Mouse (Mus musculus) MEL (cell line): Measurements from ENCODE around the gene Rffl.

Experiments used
- BHLHE40 ChIP-seq: IDR thresholded peaks from 2 replicates; pipeline ENCODE4 v1.6.1; 2012; ENCODE audit warnings: low read depth, mild to moderate bottlenecking, inconsistent platforms, low read length, improper control_type of control experiment, borderline replicate concordance
- CTCF ChIP-seq, 3 experiments: IDR thresholded peaks in 2 of 3; conservative IDR thresholded peaks in 1 of 3; 2 replicates each; pipeline ENCODE4 v1.5.1; 2011 to 2012; ENCODE audit warnings: low read length in 3 of 3, low read depth in 2 of 3, mild to moderate bottlenecking in 2 of 3, improper control_type of control experiment in 1 of 3, inconsistent platforms in 1 of 3, mixed read lengths in 1 of 3, moderate library complexity in 1 of 3; ENCODE audit not compliant: control insufficient read depth in 1 of 3, insufficient read depth in 1 of 3, poor library complexity in 1 of 3, severe bottlenecking in 1 of 3
- E2F4 ChIP-seq: IDR thresholded peaks from 2 replicates; pipeline ENCODE4 v1.6.1; 2011; ENCODE audit warnings: low read depth, low read length, improper control_type of control experiment, borderline replicate concordance
- EP300 ChIP-seq, 2 experiments: IDR thresholded peaks; 2 replicates each; pipeline ENCODE4 v1.6.1; 2011; ENCODE audit warnings: improper control_type of control experiment in 2 of 2, low read length in 2 of 2, low read depth in 1 of 2, mild to moderate bottlenecking in 1 of 2
- GATA1 ChIP-seq: IDR thresholded peaks from 2 replicates; pipeline ENCODE4 v1.6.1; 2011; ENCODE audit warnings: low read depth, low read length, improper control_type of control experiment
- HCFC1 ChIP-seq: IDR thresholded peaks from 2 replicates; pipeline ENCODE4 v1.6.1; 2012; ENCODE audit warnings: low read depth, mild to moderate bottlenecking, inconsistent platforms, low read length, improper control_type of control experiment, moderate library complexity
- JUND ChIP-seq: IDR thresholded peaks from 2 replicates; pipeline ENCODE4 v1.6.1; 2011; ENCODE audit warnings: low read depth, mild to moderate bottlenecking, improper control_type of control experiment, low read length
- MAZ ChIP-seq: IDR thresholded peaks from 2 replicates; pipeline ENCODE4 v1.6.1; 2012; ENCODE audit warnings: low read depth, mild to moderate bottlenecking, inconsistent platforms, low read length, improper control_type of control experiment
- POLR2A ChIP-seq, 2 experiments: IDR thresholded peaks; 2 replicates each; pipeline ENCODE4 v1.6.1; 2011 to 2012; ENCODE audit warnings: low read length in 2 of 2, mild to moderate bottlenecking in 2 of 2, control low read depth in 1 of 2, improper control_type of control experiment in 1 of 2, low read depth in 1 of 2, moderate library complexity in 1 of 2; ENCODE audit not compliant: control insufficient read depth in 1 of 2, insufficient read depth in 1 of 2, poor library complexity in 1 of 2
- SIN3A ChIP-seq: IDR thresholded peaks from 2 replicates; pipeline ENCODE4 v1.6.1; 2012; ENCODE audit warnings: low read length, improper control_type of control experiment, inconsistent platforms
- TAL1 ChIP-seq: IDR thresholded peaks from 2 replicates; pipeline ENCODE4 v1.6.1; 2012; ENCODE audit warnings: mild to moderate bottlenecking, inconsistent platforms, low read length, moderate library complexity, mixed read lengths
- TCF12 ChIP-seq: IDR thresholded peaks from 2 replicates; pipeline ENCODE4 v1.6.1; 2014; ENCODE audit warnings: low read depth, mild to moderate bottlenecking, inconsistent platforms, low read length, improper control_type of control experiment, moderate library complexity
- USF1 ChIP-seq: IDR thresholded peaks from 2 replicates; pipeline ENCODE4 v1.6.1; 2014; ENCODE audit warnings: low read depth, mild to moderate bottlenecking, inconsistent platforms, low read length, improper control_type of control experiment, moderate library complexity
- ZC3H11A ChIP-seq: IDR thresholded peaks from 2 replicates; pipeline ENCODE4 v1.6.1; 2012; ENCODE audit warnings: low read depth, mild to moderate bottlenecking, inconsistent platforms, low read length, improper control_type of control experiment

- TF ChIP-seq E2F4 (no peak), CTCF (IDR thresholded peaks at IDR 0.05 in 2 of 3, conservative IDR thresholded peaks at IDR 0.05 in 1 of 3; ENCODE audit: control insufficient read depth in 1 of 3, insufficient read depth in 1 of 3, low read depth in 2 of 3, low read length in 3 of 3, poor library complexity in 1 of 3, severe bottlenecking in 1 of 3) (0 out of 6 replicates have a peak, but pooled peaks of 1 of the 3 experiments have one; percentile 5), EP300 (IDR thresholded peaks at IDR 0.05; ENCODE audit: low read depth in 1 of 2, low read length in 2 of 2) (peak; percentile 28 to 63; a peak in 3 of 4 replicates), GATA1 (no peak), TAL1 (no peak), JUND (0 out of 2 replicates have a peak, but pooled peaks have one; percentile 28), POLR2A (IDR thresholded peaks at IDR 0.05; ENCODE audit: control insufficient read depth in 1 of 2, insufficient read depth in 1 of 2, low read depth in 1 of 2, low read length in 2 of 2, poor library complexity in 1 of 2) (peak in 1 of 2 experiments; percentile 62; a peak in 2 of 4 replicates), BHLHE40 (no peak), SIN3A (peak; percentile 79; the same call in 1 of the 2 replicates), TCF12 (peak; percentile 41; the same call in 1 of the 2 replicates), ZC3H11A (no peak), USF1 (peak; percentile 86), HCFC1 (no peak), MAZ (no peak)
Observed at GRCm38 (mm10) chr11:82845415-82846078, 25.5 kb downstream of the Rffl start.
